Mouse (Mus musculus) monocyte, adult 2 months (primary cell): ENCODE measurements around the gene Gm45799.

Source experiments
- DNase-seq, 2 experiments: peaks; one replicate each; pipeline ENCODE4 v3.0.0; 2022; ENCODE audit warnings: low spot score in 2 of 2, low read depth in 1 of 2

The Gm45799 gene

DNA sequence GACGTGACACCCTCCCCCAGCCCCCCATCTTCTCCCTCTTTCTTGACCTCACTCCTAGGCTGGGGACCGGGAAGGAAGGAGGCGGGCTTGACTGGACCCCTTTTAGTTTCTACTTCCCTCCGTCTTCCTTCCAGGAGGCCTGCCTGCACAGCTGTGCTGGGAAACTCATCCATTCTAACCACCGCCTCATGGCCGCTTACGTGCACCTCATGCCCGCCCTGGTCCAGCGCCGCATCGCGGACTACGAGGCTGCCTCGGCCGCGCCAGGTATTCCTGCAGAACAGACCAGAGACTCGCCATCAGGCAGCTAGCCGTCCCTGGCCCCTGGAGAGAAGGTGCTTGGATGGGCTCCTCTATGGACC lies 523 bp downstream of the Gm45799 start:
- DNase-seq: no peak

DNA sequence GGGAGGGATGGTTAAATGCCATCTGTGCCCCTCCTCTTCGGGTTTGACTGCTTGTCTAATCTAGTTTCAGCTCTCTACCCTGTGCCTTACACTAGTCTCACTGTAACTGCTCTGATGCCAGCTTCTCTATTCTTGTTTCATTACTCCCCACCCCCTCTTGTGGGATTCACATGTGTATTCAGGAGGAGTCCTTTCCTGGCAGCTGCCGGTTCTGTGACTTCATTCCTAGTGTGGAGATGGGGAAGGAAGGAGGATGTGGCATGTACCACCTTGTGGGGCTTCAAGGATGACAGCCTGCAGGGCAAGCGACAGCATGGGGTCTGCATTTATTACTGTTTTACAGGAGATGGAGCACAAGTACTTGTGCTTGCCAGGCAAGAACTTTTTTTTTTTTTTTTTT lies 1.6 kb downstream of the Gm45799 start:
- DNase-seq: no peak

DNA sequence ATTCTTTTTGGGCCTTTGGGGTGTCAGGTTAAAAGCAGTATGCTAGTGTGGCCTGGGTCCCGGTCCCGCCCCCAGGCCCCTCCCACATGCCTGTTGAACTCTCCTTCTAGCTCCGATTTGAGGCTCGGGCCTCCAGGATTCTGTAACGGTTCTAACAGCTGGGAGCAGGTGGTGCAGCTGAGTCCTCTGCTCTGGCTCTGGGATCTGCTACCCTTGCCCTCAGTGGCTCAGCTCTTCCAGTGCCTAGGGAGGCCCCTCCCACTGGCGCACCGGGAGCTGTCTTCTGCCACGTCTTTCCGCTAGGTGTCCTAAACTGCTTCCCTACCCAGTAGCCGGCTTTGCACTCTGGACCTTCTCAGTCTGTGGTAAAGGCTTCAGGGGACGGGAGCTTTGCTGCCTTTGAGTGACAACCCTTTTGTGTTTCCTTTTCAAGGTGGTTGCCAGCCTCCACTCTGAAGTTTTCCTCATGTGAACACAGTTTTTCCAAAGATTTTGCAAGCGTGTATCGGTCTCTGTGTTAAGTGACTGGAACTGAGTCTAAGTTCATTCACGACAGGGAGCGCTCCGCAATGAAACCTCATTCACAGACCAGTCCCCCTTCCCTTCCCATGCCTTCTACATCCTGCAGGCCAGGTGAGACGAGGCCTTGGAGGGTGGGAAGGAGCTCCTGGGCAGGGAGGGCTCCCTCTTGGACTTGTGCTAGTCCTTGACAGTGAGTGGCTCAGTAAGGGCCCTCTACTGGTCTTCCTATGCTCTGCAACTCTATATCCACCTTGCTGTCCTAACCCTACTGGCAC lies 10.5 kb downstream of the Gm45799 start, which contains the start of gene Dnhd1:
Gene Dnhd1 (plus strand): TSS at position 189 of the 797 bp plus-strand sequence.
- peak in 1 of 2 experiments; percentile 58 for DNase-seq

DNA sequence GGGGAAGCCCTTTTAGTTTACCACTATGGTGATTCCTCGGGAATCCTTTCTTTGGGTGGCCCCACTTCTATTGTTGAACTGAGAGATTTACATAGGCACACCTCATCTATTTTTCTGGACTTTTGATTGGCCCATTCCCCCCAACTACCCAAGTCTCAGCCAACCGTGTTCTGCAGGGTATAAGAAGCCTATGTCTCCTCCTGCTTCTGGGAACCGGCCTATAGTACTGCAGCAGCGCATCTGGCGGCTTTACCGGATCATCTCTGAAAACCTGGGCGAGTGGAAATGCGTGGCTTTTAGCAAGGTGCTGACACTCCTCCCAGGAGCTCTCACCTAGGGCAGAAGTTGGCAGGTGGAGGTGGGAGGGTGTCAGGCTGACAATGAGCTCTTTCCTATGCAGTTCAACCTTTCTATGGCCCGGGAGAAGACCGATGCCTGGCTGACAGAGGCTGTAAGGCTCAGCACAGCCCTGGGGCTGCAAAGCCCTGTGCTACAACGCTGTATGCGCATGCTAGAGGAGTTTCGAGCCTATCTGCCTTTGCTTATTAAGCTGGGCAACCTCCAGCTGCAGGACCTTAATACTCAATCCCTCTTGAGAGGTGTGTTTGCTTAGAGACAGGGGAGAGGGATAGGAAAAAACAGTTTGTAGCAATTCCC lies 45.3 kb downstream of the Gm45799 start:
- no peak for DNase-seq

DNA sequence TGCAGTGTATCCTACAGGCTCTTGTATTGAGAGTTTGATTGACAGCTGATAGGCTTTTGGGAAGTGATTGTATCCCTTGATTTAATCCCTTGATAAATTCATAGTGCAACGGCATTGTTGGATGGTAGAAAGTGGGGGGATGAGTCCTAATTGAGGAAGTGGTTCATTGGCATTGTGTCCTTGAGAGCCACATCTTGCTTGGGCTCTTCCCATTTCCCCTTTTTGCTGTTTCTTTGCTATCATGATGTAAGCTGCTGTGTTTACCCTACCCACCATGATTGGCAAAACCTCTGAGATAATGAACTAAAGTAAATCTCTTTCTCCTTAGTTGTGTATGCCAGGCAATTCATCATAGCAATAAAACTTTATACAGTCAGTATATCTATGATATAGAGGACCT lies 50.5 kb downstream of the Gm45799 start:
- DNase-seq: no peak

DNA sequence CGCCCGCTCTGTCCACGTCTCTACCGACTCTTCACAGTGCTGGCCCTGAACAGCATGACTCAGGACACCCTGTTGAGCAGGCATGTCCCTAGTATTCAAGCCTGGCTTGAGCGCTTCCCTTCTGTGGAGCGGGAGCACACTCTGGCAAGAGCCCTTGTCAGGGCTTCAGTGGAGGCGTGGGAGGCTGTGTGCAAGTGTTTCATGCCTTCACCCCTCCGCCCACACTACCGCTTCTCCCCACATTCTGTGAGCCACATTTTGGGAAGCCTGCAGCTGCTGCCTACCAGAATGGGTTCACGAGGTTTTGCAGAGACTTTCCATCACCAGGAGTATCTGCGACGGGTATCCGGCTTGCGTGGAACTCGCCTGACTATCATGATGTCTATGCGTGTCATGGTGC lies 62.8 kb downstream of the Gm45799 start:
- no peak for DNase-seq

DNA sequence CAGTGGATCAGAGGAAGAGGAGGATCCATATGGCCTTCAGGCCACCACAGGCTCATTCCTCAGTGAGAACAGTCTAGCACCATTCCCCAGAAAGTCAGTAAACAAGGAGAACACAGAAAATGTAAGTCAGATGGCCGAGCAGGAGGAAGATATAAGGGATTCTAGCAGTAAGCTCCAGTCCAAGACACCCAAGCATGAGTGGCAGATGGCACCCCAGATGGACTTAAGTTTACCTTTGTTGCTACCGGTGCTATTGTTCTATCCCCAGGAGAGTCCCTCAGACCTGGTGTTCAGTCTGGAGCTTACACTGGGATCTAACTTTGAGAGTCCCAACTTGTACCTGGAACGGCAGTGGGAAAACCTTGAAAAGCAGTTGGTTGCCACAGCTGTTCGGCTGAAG lies 63.5 kb downstream of the Gm45799 start:
- DNase-seq: no peak

DNA sequence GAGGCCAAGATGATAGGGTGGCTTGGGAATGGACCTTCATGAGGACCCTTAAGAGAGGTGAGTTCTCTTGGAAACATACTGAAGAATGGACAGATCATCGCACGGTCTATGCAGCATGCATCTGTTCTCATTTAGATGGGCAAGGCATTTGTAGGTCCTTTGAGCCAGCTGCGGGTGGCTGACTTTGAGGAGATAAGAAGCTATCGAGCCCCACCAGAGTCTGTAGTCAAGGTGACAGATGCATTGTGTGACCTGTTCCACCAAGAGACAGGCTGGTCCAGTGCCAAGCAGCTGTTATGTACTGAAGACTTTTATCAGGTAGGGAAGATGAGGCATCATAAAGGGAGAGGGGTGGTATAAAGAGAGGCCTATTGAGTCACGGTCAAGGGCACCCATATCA lies 68.4 kb downstream of the Gm45799 start:
- no peak for DNase-seq

DNA sequence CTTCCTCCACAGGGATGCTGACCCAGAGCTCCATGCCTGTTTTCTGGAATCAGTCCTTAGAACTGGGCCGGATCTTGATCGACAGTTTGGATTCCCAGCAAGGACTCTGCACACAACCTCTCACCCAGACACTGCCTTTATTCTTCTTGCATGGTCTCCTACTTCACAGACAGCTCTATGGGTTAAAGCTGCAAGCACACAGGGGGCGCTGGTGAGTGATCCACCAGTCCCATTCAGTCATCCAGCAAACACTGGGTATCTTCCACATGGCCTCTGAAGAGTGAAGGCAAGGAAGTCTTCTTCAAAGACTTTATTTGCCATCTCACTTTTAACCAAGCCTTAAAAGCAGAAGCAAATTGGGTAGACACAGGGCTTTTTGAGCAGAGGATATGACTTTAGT lies 75.0 kb downstream of the Gm45799 start:
- no peak for DNase-seq

DNA sequence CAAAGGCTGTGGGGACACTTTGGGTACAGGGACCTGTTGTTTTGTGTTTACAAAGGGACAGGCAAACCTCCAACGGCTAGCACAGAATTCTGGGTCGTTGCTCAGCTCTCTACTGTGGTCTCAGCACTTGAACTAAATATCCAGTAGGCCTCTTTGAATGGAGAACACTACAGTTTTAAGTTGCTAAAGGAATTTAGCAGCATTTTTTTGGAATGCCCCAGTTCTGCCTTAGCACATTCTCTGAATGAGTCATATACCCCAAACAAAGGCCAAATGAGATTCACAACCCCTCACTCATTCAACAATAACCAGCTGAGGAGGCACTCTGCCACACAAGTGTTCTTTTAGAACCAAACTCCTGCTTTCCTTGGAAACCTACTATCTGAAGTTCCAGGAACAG lies 81.6 kb downstream of the Gm45799 start:
- DNase-seq: no peak

DNA sequence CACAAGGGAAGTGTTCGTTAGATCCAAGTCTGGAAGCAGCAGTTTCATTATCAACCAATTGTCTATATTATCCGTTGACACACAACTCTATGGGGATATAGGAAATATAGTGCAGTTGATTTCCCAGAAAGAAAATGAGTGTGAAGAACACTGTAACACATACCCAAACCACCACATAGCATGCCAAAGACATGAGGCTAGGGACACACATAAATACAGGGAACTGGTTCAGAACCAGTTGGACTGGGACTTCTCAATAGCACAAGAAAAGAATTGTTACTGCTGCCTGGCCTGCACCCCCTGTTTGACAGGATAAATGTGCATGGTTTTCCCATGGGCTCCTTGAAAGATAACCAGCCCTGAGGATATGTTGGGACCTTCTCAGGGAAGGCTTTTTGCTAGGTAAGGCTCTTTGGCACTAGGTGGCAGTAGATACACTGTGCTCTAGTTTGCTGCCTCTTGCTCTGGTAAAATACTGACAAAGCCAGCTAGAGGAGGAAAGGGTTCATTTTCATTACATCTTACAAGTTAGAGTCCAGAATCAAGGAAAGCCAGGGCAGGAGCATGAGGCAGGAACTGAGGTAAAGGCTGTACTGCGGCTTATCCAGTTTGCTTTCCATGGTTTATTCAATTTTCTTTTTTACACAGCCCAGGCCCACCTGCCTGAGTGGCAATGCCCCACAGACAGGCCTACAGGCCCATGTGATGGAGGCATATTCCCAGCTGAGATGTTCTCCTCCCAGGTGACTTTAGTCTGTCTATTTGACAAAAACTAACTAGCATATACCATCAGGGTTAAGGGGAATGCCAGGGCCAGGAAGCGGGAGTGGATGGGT lies 86.0 kb downstream of the Gm45799 start:
- DNase-seq: no peak

DNA sequence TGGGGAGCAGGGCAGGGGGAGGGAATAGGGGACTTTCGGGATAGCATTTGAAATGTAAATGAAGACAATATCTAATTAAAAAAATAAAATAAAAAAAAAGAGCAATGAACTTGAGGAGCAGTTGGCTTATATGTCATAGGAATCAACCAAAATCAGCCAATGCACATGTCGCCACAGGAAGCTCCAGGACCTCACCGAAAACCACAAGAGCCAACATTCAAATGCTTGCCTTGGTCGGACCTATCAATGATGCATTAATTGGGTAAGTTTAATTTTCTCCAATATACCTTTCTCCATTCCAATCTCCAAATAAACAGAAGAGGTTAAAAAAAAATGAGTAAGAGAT lies 86.6 kb downstream of the Gm45799 start:
- no peak for DNase-seq

DNA sequence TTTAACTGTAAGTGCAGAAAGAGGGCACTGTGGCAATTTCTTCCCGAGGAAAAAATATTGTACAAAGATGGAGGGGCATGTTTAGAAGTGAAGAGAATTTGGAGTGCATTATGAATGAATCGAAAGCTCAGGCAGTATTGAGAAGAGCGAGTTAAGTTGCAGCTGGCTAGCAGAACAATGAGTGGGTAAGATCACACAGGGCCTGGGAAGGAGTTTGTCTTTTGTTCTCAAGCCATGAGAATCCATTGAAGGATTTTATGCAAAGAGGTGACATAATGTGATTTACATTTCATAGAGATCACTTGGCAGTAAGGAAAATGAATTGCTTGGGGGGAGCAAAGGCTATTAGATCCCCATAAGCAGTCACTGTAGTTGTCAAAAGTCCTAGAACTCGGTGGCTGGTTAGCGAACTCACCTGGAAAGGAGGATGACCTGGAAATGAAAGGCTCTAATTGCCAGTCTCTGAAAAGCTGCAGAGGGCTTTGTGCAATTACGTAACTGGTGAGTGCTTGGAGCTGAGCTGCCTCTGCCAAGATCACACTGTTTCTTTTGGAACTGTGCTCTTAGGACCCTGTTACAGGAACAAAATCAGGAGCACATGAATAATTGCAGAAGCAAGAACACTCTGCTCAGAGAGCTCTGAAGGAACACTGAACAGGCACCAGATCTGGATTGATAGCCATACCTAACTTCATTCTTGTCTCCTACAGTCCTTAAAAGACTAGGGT lies 88.5 kb downstream of the Gm45799 start:
- DNase-seq: no peak

DNA sequence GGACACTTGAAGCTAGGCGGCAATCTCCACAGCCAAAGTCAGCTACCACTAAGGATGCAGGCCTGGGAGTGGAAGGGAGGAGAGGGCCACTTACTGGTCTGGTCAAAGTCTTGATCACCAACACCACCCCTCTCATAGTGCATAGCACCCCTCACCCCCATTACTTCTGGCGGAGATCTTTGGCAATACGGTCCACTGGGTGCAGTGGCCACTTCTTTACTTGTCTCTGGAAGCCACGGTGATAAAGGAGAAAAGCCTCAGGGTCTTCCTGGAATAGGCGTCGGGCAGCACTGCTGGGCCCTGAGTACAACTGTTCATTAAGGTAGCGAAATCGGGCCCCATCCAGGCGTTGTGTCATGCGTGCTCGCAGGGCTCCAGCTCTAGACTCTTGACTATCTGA lies 93.5 kb downstream of the Gm45799 start:
- DNase-seq: no peak
